Mouse (Mus musculus): ENCODE measurements around the gene Cdk8.
"Not testable (repeated sequence)": the region's sequence is repeated elsewhere in the genome, so short reads cannot be mapped to it uniquely, and the experiment has no call there.

The Cdk8 gene

GRCm38 (mm10) chr5:146230864-146231654, at the start of gene Cdk8:
Gene Cdk8 (plus strand): TSS chr5:146231230.
- DNase-seq (ENCODE audit: low spot score in 2 of 2) = peak; percentile 84 to 89

GRCm38 (mm10) chr5:146185204-146185603, 45.8 kb upstream of the Cdk8 start, which contains the start of gene 1700001J03Rik:
Gene 1700001J03Rik (minus strand): TSS chr5:146185304.
- DNase-seq (ENCODE audit: low spot score in 2 of 2) = not testable (repeated sequence)

GRCm38 (mm10) chr5:146187441-146187840, 43.6 kb upstream of the Cdk8 start:
- DNase-seq (ENCODE audit: low spot score in 2 of 2) = peak in 1 of 2 experiments; percentile 58

- no peak for DNase-seq (ENCODE audit: low spot score in 2 of 2)
These were observed 42.9 kb upstream of the Cdk8 start for GRCm38 (mm10) chr5:146188144-146188543.

GRCm38 (mm10) chr5:146188712-146189111, 42.3 kb upstream of the Cdk8 start:
- DNase-seq (ENCODE audit: low spot score in 2 of 2) = peak in 1 of 2 experiments; percentile 27

GRCm38 (mm10) chr5:146190093-146190492, 40.9 kb upstream of the Cdk8 start:
- no peak for DNase-seq (ENCODE audit: low spot score in 2 of 2)

GRCm38 (mm10) chr5:146190501-146191269, 40.3 kb upstream of the Cdk8 start:
- DNase-seq (ENCODE audit: low spot score in 2 of 2) = no peak

- no peak for DNase-seq (ENCODE audit: low spot score in 2 of 2)
These were observed 37.7 kb upstream of the Cdk8 start for GRCm38 (mm10) chr5:146193360-146193759.

- DNase-seq (ENCODE audit: low spot score in 2 of 2) = no peak
These were observed 32.0 kb upstream of the Cdk8 start for GRCm38 (mm10) chr5:146199073-146199472.

GRCm38 (mm10) chr5:146199540-146199939, 31.5 kb upstream of the Cdk8 start:
- no peak for DNase-seq (ENCODE audit: low spot score in 2 of 2)

GRCm38 (mm10) chr5:146200580-146200979, 30.4 kb upstream of the Cdk8 start:
- DNase-seq (ENCODE audit: low spot score in 2 of 2) = no peak

GRCm38 (mm10) chr5:146203921-146204320, 27.1 kb upstream of the Cdk8 start:
- DNase-seq (ENCODE audit: low spot score in 2 of 2) = no peak

GRCm38 (mm10) chr5:146205537-146205936, 25.5 kb upstream of the Cdk8 start:
- no peak for DNase-seq (ENCODE audit: low spot score in 2 of 2)

GRCm38 (mm10) chr5:146220501-146220878, 10.5 kb upstream of the Cdk8 start:
- DNase-seq (ENCODE audit: low spot score in 2 of 2) = no peak

GRCm38 (mm10) chr5:146220879-146221714, 9.9 kb upstream of the Cdk8 start, which contains the start of gene Rnf6:
Gene Rnf6 (minus strand): TSS chr5:146221555.
- DNase-seq (ENCODE audit: low spot score in 2 of 2) = peak; percentile 78 to 92

GRCm38 (mm10) chr5:146221722-146222121, 9.3 kb upstream of the Cdk8 start:
- no peak for DNase-seq (ENCODE audit: low spot score in 2 of 2)

- no peak for DNase-seq (ENCODE audit: low spot score in 2 of 2)
These were observed 7.2 kb upstream of the Cdk8 start for GRCm38 (mm10) chr5:146223786-146224185.

- no peak for DNase-seq (ENCODE audit: low spot score in 2 of 2)
These were observed 3.5 kb upstream of the Cdk8 start for GRCm38 (mm10) chr5:146227496-146227895.

- no peak for DNase-seq (ENCODE audit: low spot score in 2 of 2)
These were observed 970 bp upstream of the Cdk8 start for GRCm38 (mm10) chr5:146229869-146230650.

GRCm38 (mm10) chr5:146231655-146231996, 596 bp downstream of the Cdk8 start:
- DNase-seq (ENCODE audit: low spot score in 2 of 2) = peak in 1 of 2 experiments; percentile 27

GRCm38 (mm10) chr5:146232056-146232675, 1.1 kb downstream of the Cdk8 start:
- no peak for DNase-seq (ENCODE audit: low spot score in 2 of 2)
